Mouse (Mus musculus) large intestine, adult 2 months (tissue): ENCODE data around the gene Idi2. TPM values are rescaled to one million over a fixed set of nuclear protein-coding genes. Genes with fewer than 3 reads are reported as not detected.
"Not testable (repeated sequence)": the region's sequence is repeated elsewhere in the genome, so short reads cannot be mapped to it uniquely, and the experiment has no call there.

ENCODE experiments used
- DNase-seq: peaks from one replicate; pipeline ENCODE4 v3.0.0-alpha.2; 2012; ENCODE audit warnings: low read depth, low spot score
- WGBS: fragments of 180-500 bp; shearing (Covaris S2); methylation state at CpG from one replicate; pipeline ENCODE4 v1.1.7; 2018; 5-methylcytosine and 5-hydroxymethylcytosine counted together
- polyA plus RNA-seq: library from polyadenylated mRNA; depleted of rRNA; stranded (reverse); fragments of >200 nt; gene quantifications from 2 replicates; pipeline ENCODE4 v1.2.3, GENCODE M21; 2012; rRNA removed

Idi2 gene
- polyA plus RNA-seq, 1 experiment = not detected

GRCm38 (mm10) chr13:8995159-8995989, 42.7 kb downstream of the Idi2 start:
- 1% methylated on average over 33 of the region's 33 CpGs for WGBS
- peak; percentile 10 for DNase-seq

- peak; percentile 92 for DNase-seq
- WGBS = under 1% methylated on average over 51 of the region's 51 CpGs
Observed at GRCm38 (mm10) chr13:8995990-8996786, 43.5 kb downstream of the Idi2 start, which contains the start of gene Gtpbp4. Gene Gtpbp4, minus strand, starts transcription at chr13:8996083.

- DNase-seq = not testable (repeated sequence)
- 74% methylated on average over 5 of the region's 5 CpGs for WGBS
Observed at GRCm38 (mm10) chr13:8997221-8997620, 44.6 kb downstream of the Idi2 start.

GRCm38 (mm10) chr13:8999464-8999863, 46.8 kb downstream of the Idi2 start:
- DNase-seq = no peak
- 55% methylated on average over 8 of the region's 8 CpGs for WGBS

GRCm38 (mm10) chr13:9003306-9003705, 50.6 kb downstream of the Idi2 start:
- no peak for DNase-seq
- WGBS = 75% methylated on average over 2 of the region's 2 CpGs

Other genes with a start within 250 kb of the Idi2 start
- gene Wdr37, start 81.0 kb upstream of the Idi2 start, polyA plus RNA-seq = 4.1 and 7.4 TPM in 2 replicates
- gene Idi1, start 67.4 kb upstream of the Idi2 start, polyA plus RNA-seq = 21.5 and 26.2 TPM in 2 replicates
- not detected in 2 replicates for gene Gm9745, start 4.6 kb upstream of the Idi2 start, polyA plus RNA-seq
- 6.2 and 7.8 TPM in 2 replicates for gene Gtpbp4, start 43.2 kb downstream of the Idi2 start, polyA plus RNA-seq
- gene Larp4b, start 141.0 kb downstream of the Idi2 start, polyA plus RNA-seq = 18.9 and 23.8 TPM in 2 replicates